Mouse (Mus musculus): Measurements from ENCODE around the gene Tmem43. TPM values are rescaled to one million over a fixed set of nuclear protein-coding genes. Genes with fewer than 3 reads are reported as not detected.
A peak's percentile ranks its signal among the peaks of the same experiment; 100 is the strongest.

Tmem43 gene
- total and polyA plus RNA-seq, 2 experiments from 2014 or later: 47.8 to 79.5 TPM

GRCm38 (mm10) chr6:91518454-91519020, 45.0 kb downstream of the Tmem43 start:
- H3K9me3 ChIP-seq (ENCODE audit: low read length): no peaks in the 10 kb centered on the region
- H3K4me3 ChIP-seq (ENCODE audit: low read length): no peak overlapping the region
- H3K4me2 ChIP-seq (ENCODE audit: low read depth, low read length): no peak overlapping the region
- DNase-seq (ENCODE audit: low spot score) (no peak), ATAC-seq (no peak)
- 0 out of 2 replicates have a peak, but pooled peaks cover 6% of the 10 kb centered on the region for H3K4me1 ChIP-seq (ENCODE audit: insufficient read depth, low read length)
- no peak overlapping the region for H3K9ac ChIP-seq (replicated peaks; ENCODE audit: low read length)
- no peak for TF ChIP-seq CTCF (IDR thresholded peaks at IDR 0.05; ENCODE audit: low read depth)
- 91% methylated on average over 7 of the region's 7 CpGs for WGBS
- H3K27ac ChIP-seq: no peak overlapping the region
- no peaks in the 10 kb centered on the region for H3K27me3 ChIP-seq (ENCODE audit: insufficient read depth, low read length)
- H3K36me3 ChIP-seq (ENCODE audit: insufficient read depth, low read length): peaks cover 34% of the 10 kb centered on the region; the same call in 1 of the 2 replicates

GRCm38 (mm10) chr6:91522816-91523215, 49.3 kb downstream of the Tmem43 start:
- ATAC-seq (no peak), DNase-seq (ENCODE audit: low spot score) (no peak)
- TF ChIP-seq CTCF (IDR thresholded peaks at IDR 0.05; ENCODE audit: low read depth): no peak
- H3K36me3 ChIP-seq (ENCODE audit: insufficient read depth, low read length): peaks cover 32% of the 10 kb centered on the region; the same call in 1 of the 2 replicates
- H3K27ac ChIP-seq: no peak overlapping the region
- no peaks in the 10 kb centered on the region for H3K27me3 ChIP-seq (ENCODE audit: insufficient read depth, low read length)
- H3K9me3 ChIP-seq (ENCODE audit: low read length): no peaks in the 10 kb centered on the region
- no peak overlapping the region for H3K9ac ChIP-seq (replicated peaks; ENCODE audit: low read length)
- H3K4me2 ChIP-seq (ENCODE audit: low read depth, low read length): no peak overlapping the region
- H3K4me3 ChIP-seq (ENCODE audit: low read length): no peak overlapping the region
- 95% methylated on average over 5 of the region's 5 CpGs for WGBS
- no peaks in the 10 kb centered on the region for H3K4me1 ChIP-seq (ENCODE audit: insufficient read depth, low read length)

GRCm38 (mm10) chr6:91525544-91525943, 52.0 kb downstream of the Tmem43 start:
- Histone ChIP-seq H3K9me3 (ENCODE audit: low read length) (no peaks in the 10 kb centered on the region), H3K27ac (no peak overlapping the region), H3K4me2 (ENCODE audit: low read depth, low read length) (no peak overlapping the region), H3K27me3 (ENCODE audit: insufficient read depth, low read length) (no peaks in the 10 kb centered on the region), H3K4me1 (ENCODE audit: insufficient read depth, low read length) (no peaks in the 10 kb centered on the region), H3K4me3 (ENCODE audit: low read length) (no peak overlapping the region), H3K36me3 (ENCODE audit: insufficient read depth, low read length) (peaks cover 16% of the 10 kb centered on the region; the same call in 1 of the 2 replicates), H3K9ac (replicated peaks; ENCODE audit: low read length) (no peak overlapping the region)
- no peak for ATAC-seq
- WGBS: 75% methylated on average over 4 of the region's 4 CpGs
- DNase-seq (ENCODE audit: low spot score): no peak
- TF ChIP-seq CTCF (IDR thresholded peaks at IDR 0.05; ENCODE audit: low read depth): no peak

- Histone ChIP-seq H3K9ac (replicated peaks; ENCODE audit: low read length) (no peak overlapping the region), H3K27me3 (ENCODE audit: insufficient read depth, low read length) (no peaks in the 10 kb centered on the region), H3K27ac (no peak overlapping the region), H3K4me3 (ENCODE audit: low read length) (no peak overlapping the region), H3K4me2 (ENCODE audit: low read depth, low read length) (no peak overlapping the region), H3K9me3 (ENCODE audit: low read length) (no peaks in the 10 kb centered on the region), H3K36me3 (ENCODE audit: insufficient read depth, low read length) (peaks cover 4% of the 10 kb centered on the region; the same call in 1 of the 2 replicates), H3K4me1 (ENCODE audit: insufficient read depth, low read length) (no peaks in the 10 kb centered on the region)
- WGBS: 37% methylated on average over 5 of the region's 5 CpGs
- peak; percentile 80 for ATAC-seq
- TF ChIP-seq CTCF (IDR thresholded peaks at IDR 0.05; ENCODE audit: low read depth): peak; percentile 81
- peak; percentile 87 for DNase-seq (ENCODE audit: low spot score)
These were observed 53.8 kb downstream of the Tmem43 start for GRCm38 (mm10) chr6:91527227-91527860.

- no peak overlapping the region for H3K4me3 ChIP-seq (ENCODE audit: low read length)
- no peak for TF ChIP-seq CTCF (IDR thresholded peaks at IDR 0.05; ENCODE audit: low read depth)
- 82% methylated on average over 7 of the region's 7 CpGs for WGBS
These were observed 54.8 kb downstream of the Tmem43 start for GRCm38 (mm10) chr6:91528265-91528664.

GRCm38 (mm10) chr6:91530673-91531072, 57.2 kb downstream of the Tmem43 start:
- no peak for ATAC-seq
- no peaks in the 10 kb centered on the region for H3K9me3 ChIP-seq (ENCODE audit: low read length)
- no peaks in the 10 kb centered on the region for H3K36me3 ChIP-seq (ENCODE audit: insufficient read depth, low read length)
- H3K4me3 ChIP-seq (ENCODE audit: low read length): no peak overlapping the region
- WGBS: 90% methylated on average over 8 of the region's 8 CpGs
- DNase-seq (ENCODE audit: low spot score): no peak
- H3K4me2 ChIP-seq (ENCODE audit: low read depth, low read length): no peak overlapping the region
- no peaks in the 10 kb centered on the region for H3K27me3 ChIP-seq (ENCODE audit: insufficient read depth, low read length)
- H3K4me1 ChIP-seq (ENCODE audit: insufficient read depth, low read length): no peaks in the 10 kb centered on the region
- no peak overlapping the region for H3K9ac ChIP-seq (replicated peaks; ENCODE audit: low read length)
- no peak overlapping the region for H3K27ac ChIP-seq
- TF ChIP-seq CTCF (IDR thresholded peaks at IDR 0.05; ENCODE audit: low read depth): no peak

More at GRCm38 (mm10) chr6:91528265-91528664, 54.8 kb downstream of the Tmem43 start:
- DNase-seq (ENCODE audit: low spot score): no peak
- Histone ChIP-seq H3K9me3 (ENCODE audit: low read length) (no peaks in the 10 kb centered on the region), H3K4me1 (ENCODE audit: insufficient read depth, low read length) (no peaks in the 10 kb centered on the region), H3K36me3 (ENCODE audit: insufficient read depth, low read length) (no peaks in the 10 kb centered on the region; the same call in 1 of the 2 replicates), H3K4me2 (ENCODE audit: low read depth, low read length) (no peak overlapping the region), H3K27me3 (ENCODE audit: insufficient read depth, low read length) (no peaks in the 10 kb centered on the region), H3K27ac (no peak overlapping the region), H3K9ac (replicated peaks; ENCODE audit: low read length) (no peak overlapping the region)
- no peak for ATAC-seq

- ATAC-seq (no peak), DNase-seq (ENCODE audit: low spot score) (no peak)
- TF ChIP-seq CTCF (IDR thresholded peaks at IDR 0.05; ENCODE audit: low read depth): no peak
- 82% methylated on average over 6 of the region's 6 CpGs for WGBS
- Histone ChIP-seq H3K4me2 (ENCODE audit: low read depth, low read length) (no peak overlapping the region), H3K27me3 (ENCODE audit: insufficient read depth, low read length) (no peaks in the 10 kb centered on the region), H3K27ac (no peak overlapping the region), H3K9me3 (ENCODE audit: low read length) (no peaks in the 10 kb centered on the region), H3K9ac (replicated peaks; ENCODE audit: low read length) (no peak overlapping the region), H3K4me1 (ENCODE audit: insufficient read depth, low read length) (no peaks in the 10 kb centered on the region), H3K36me3 (ENCODE audit: insufficient read depth, low read length) (no peaks in the 10 kb centered on the region), H3K4me3 (ENCODE audit: low read length) (no peak overlapping the region)
These were observed 57.8 kb downstream of the Tmem43 start for GRCm38 (mm10) chr6:91531276-91531675.

All from hindbrain, postnatal 0 days (tissue).